Mouse (Mus musculus) spleen, adult 2 months (tissue): ENCODE data around the gene Ppp3r1. TPM values are rescaled to one million over a fixed set of nuclear protein-coding genes. Genes with fewer than 3 reads are reported as not detected.

Experiments
- DNase-seq, 2 experiments: peaks; one replicate each; pipeline versions ENCODE4 v3.0.0 to v3.0.0-alpha.2; 2012 to 2021; ENCODE audit warnings: low spot score in 2 of 2, low read depth in 1 of 2
- H3K27ac ChIP-seq: fragments of 200-500 bp; 2 replicates; pipeline ENCODE4 v1.5.1; 2012; ENCODE audit warnings: low read length, inconsistent platforms; ENCODE audit not compliant: insufficient read depth
- H3K27me3 ChIP-seq: fragments of 200-500 bp; 2 replicates; pipeline ENCODE4 v1.6.1; 2012; ENCODE audit warnings: mild to moderate bottlenecking, moderate library complexity, low read length, inconsistent platforms; ENCODE audit not compliant: control insufficient read depth, insufficient read depth
- H3K36me3 ChIP-seq: fragments of 200-500 bp; 2 replicates; pipeline ENCODE4 v1.6.1; 2012; ENCODE audit warnings: mild to moderate bottlenecking, low read length, inconsistent platforms; ENCODE audit not compliant: control insufficient read depth, insufficient read depth
- H3K4me1 ChIP-seq: fragments of 200-500 bp; 2 replicates; pipeline ENCODE4 v1.6.1; 2011; ENCODE audit warnings: inconsistent platforms; ENCODE audit not compliant: control insufficient read depth, insufficient read depth, insufficient read length
- H3K4me3 ChIP-seq: fragments of 200-500 bp; 2 replicates; pipeline ENCODE4 v1.5.1; 2011; ENCODE audit warnings: mild to moderate bottlenecking, inconsistent platforms; ENCODE audit not compliant: insufficient read depth, insufficient read length; ENCODE audit errors: extremely low read depth
- CTCF ChIP-seq: fragments of 200-500 bp; IDR thresholded peaks from 2 replicates; pipeline ENCODE4 v1.5.1; 2011; ENCODE audit warnings: mild to moderate bottlenecking, inconsistent platforms; ENCODE audit not compliant: insufficient read depth, insufficient read length, insufficient replicate concordance; ENCODE audit errors: extremely low read depth
- POLR2A ChIP-seq: fragments of 200-500 bp; IDR thresholded peaks from 2 replicates; pipeline ENCODE4 v1.6.1; 2011; ENCODE audit warnings: low read depth, low read length, inconsistent platforms
- WGBS: fragments of 180-500 bp; shearing (Covaris S2); methylation state at CpG from one replicate; pipeline ENCODE4 v1.1.7; 2018; 5-methylcytosine and 5-hydroxymethylcytosine counted together
- polyA plus RNA-seq: library from polyadenylated mRNA; depleted of rRNA; stranded (reverse); fragments of >200 nt; gene quantifications from 2 replicates; pipeline ENCODE4 v1.2.3, GENCODE M21; 2012

Ppp3r1 gene
- polyA plus RNA-seq, 1 experiment, result 25.6 TPM

- WGBS, result 94% methylated on average over 3 of the region's 3 CpGs
- no peak for TF ChIP-seq POLR2A
- no peak for TF ChIP-seq CTCF
- H3K27ac ChIP-seq, result no peak overlapping the region
- H3K4me1 ChIP-seq, result no peaks in the 10 kb centered on the region
- no peaks in the 10 kb centered on the region for H3K27me3 ChIP-seq
- H3K4me3 ChIP-seq, result no peak overlapping the region
- DNase-seq, result no peak
- H3K36me3 ChIP-seq, result peaks cover 30% of the 10 kb centered on the region
Measured at GRCm38 (mm10) chr11:17199840-17200501, 40.9 kb downstream of the Ppp3r1 start.

DNA sequence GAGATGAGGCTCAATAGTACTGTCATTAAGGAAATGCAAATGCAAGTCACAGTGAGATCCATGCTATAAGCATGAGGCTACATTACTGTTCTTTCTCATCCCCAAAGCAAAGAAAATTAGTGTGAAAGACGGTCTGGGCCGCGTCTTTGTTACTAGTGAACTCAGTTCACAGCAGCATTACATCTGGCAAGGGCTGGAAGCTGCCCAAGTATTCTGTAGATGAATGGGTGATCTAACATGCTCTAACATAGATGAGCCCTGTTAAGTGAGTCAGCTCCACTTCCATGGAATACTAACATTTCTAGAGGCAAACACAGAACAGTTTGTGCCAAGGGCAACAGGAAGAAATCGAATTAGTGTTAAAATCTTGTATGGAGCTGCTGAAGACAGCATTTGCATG, 41.9 kb downstream of the Ppp3r1 start:
- Histone ChIP-seq H3K27me3 (no peaks in the 10 kb centered on the region), H3K36me3 (peaks cover 25% of the 10 kb centered on the region), H3K27ac (no peak overlapping the region), H3K4me1 (no peaks in the 10 kb centered on the region), H3K4me3 (no peak overlapping the region)
- 98% methylated on average over 4 of the region's 4 CpGs for WGBS
- DNase-seq, result no peak
- TF ChIP-seq CTCF (no peak), POLR2A (no peak)

DNA sequence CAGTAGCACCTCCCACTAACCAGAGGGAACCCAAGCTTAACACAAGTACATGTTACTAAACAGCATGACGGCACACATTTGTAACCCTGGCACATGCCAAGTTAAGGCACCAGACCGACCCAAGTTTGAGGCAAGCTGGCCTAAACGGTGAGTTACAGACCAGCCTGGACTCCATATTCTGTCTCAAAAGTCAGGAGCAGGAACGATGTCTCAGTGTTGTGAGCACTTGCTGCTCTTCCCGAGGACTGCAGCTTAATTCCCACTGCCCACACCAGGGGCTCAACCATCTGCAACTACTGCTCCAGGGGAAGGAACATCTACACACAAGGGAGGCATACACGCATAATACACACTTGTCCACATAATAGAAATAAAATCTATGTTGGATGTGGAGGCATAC, 43.4 kb downstream of the Ppp3r1 start:
- TF ChIP-seq POLR2A (no peak), CTCF (no peak)
- 92% methylated on average over 6 of the region's 6 CpGs for WGBS
- Histone ChIP-seq H3K27me3 (no peaks in the 10 kb centered on the region), H3K4me3 (no peak overlapping the region), H3K27ac (no peak overlapping the region), H3K4me1 (no peaks in the 10 kb centered on the region), H3K36me3 (peaks cover 20% of the 10 kb centered on the region)
- DNase-seq, result no peak

GRCm38 (mm10) chr11:17211258-17212140, 52.4 kb downstream of the Ppp3r1 start, which contains the start of gene Pno1:
Gene Pno1, minus strand, starts transcription at chr11:17211568.
- DNase-seq, result peak; percentile 92 to 96
- TF ChIP-seq CTCF (no peak), POLR2A (peak; percentile 43; the same call in 1 of the 2 replicates)
- peak within 1 kb of the TSS; percentile 78 for H3K4me3 ChIP-seq

GRCm38 (mm10) chr11:17212141-17212495, 53.1 kb downstream of the Ppp3r1 start:
- H3K4me3 ChIP-seq, result peak overlapping the region; percentile 78
- peak overlapping the region; percentile 93 for H3K27ac ChIP-seq
- H3K4me1 ChIP-seq, result no peaks in the 10 kb centered on the region; the same call in none of the 2 replicates
- H3K27me3 ChIP-seq, result no peaks in the 10 kb centered on the region
- WGBS, result under 1% methylated on average over 10 of the region's 10 CpGs
- no peak for DNase-seq
- no peaks in the 10 kb centered on the region; the same call in 1 of the 2 replicates for H3K36me3 ChIP-seq
- TF ChIP-seq POLR2A, result no peak

More at GRCm38 (mm10) chr11:17211258-17212140, 52.4 kb downstream of the Ppp3r1 start, which contains the start of gene Pno1:
- Histone ChIP-seq H3K27ac (peak within 1 kb of the TSS; percentile 93), H3K4me1 (no peaks in the 10 kb centered on the region; the same call in none of the 2 replicates), H3K27me3 (no peaks in the 10 kb centered on the region), H3K36me3 (peaks cover 1% of the 10 kb centered on the region; the same call in 1 of the 2 replicates)
- under 1% methylated on average over 65 of the region's 65 CpGs for WGBS

DNA sequence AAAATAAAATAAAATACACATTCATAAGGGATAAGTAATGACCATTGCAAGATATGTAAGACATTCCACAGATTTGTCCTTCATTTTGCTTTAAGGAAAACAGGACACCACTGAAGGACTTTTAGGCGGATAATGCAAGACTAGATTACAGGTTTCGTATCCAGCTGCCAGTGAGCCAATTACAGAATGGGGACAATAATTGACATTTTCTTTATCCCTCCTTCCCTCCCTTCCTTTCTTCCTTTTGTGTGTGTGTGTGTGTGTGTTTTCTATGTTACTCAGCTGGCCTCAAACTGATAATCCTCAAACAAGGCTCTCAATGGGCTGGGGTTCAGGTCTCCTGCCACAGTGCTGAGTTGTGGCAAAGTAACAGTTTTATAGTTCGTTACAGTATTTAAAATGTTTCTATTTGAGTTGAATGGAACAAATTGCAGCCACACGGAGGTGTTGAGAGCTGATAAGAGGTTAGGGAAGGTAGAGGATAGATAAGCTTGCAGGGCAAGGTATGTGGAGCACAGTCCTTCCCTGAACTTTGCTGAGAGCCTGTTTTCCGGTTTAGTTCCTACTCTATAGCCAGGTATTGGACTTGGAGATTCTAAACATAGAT, 53.9 kb downstream of the Ppp3r1 start:
- H3K27ac ChIP-seq, result no peak overlapping the region
- TF ChIP-seq POLR2A (no peak), CTCF (no peak)
- no peaks in the 10 kb centered on the region; the same call in none of the 2 replicates for H3K4me1 ChIP-seq
- no peaks in the 10 kb centered on the region for H3K27me3 ChIP-seq
- WGBS, result 65% methylated on average over 5 of the region's 5 CpGs
- no peak for DNase-seq
- no peaks in the 10 kb centered on the region; the same call in 1 of the 2 replicates for H3K36me3 ChIP-seq
- no peak overlapping the region for H3K4me3 ChIP-seq
